Mouse (Mus musculus) gonadal fat pad, adult 2 months (tissue): ENCODE results near the gene Bpifb9a. TPM values are rescaled to one million over a fixed set of nuclear protein-coding genes. Genes with fewer than 3 reads are reported as not detected.
"Not testable (repeated sequence)": the region's sequence is repeated elsewhere in the genome, so short reads cannot be mapped to it uniquely, and the experiment has no call there.

Source experiments
- DNase-seq: peaks from one replicate; pipeline ENCODE4 v3.0.0-alpha.2; 2012; ENCODE audit warnings: low read depth
- polyA plus RNA-seq: library from polyadenylated mRNA; depleted of rRNA; stranded (reverse); fragments of >200 nt; gene quantifications from 2 replicates; pipeline ENCODE4 v1.2.3, GENCODE M21; 2012; rRNA removed

Gene Bpifb9a
- polyA plus RNA-seq, 1 experiment, result not detected

GRCm38 (mm10) chr2:154306927-154307326, 49.3 kb downstream of the Bpifb9a start, which contains the start of gene Bpifb9b:
Gene Bpifb9b (plus strand): TSS chr2:154307227.
- DNase-seq, result not testable (repeated sequence)

GRCm38 (mm10) chr2:154313771-154314170, 56.1 kb downstream of the Bpifb9a start:
- not testable (repeated sequence) for DNase-seq

Other genes starting within 250 kb of the Bpifb9a start
- gene Bpifa2, start 249.6 kb upstream of the Bpifb9a start, polyA plus RNA-seq, result not detected in 2 replicates
- 1.3 and 1.5 TPM in 2 replicates for gene Bpifa3, start 127.5 kb upstream of the Bpifb9a start, polyA plus RNA-seq
- not detected in 2 replicates for gene Bpifa1, start 115.0 kb upstream of the Bpifb9a start, polyA plus RNA-seq
- not detected in 2 replicates for gene Bpifa5, start 95.2 kb upstream of the Bpifb9a start, polyA plus RNA-seq
- not detected in 2 replicates for gene Bpifb1, start 67.0 kb upstream of the Bpifb9a start, polyA plus RNA-seq
- gene Bpifb5, start 34.1 kb upstream of the Bpifb9a start, polyA plus RNA-seq, result 0.31 and 0.34 TPM in 2 replicates
- not detected in 2 replicates for gene Bpifb9b, start 49.4 kb downstream of the Bpifb9a start, polyA plus RNA-seq
- 12.0 and 13.4 TPM in 2 replicates for gene Cdk5rap1, start 115.2 kb downstream of the Bpifb9a start, polyA plus RNA-seq
- gene Snta1, start 150.2 kb downstream of the Bpifb9a start, polyA plus RNA-seq, result 40.8 and 51.8 TPM in 2 replicates
- 12.0 and 14.4 TPM in 2 replicates for gene Cbfa2t2, start 178.6 kb downstream of the Bpifb9a start, polyA plus RNA-seq